Mouse (Mus musculus) kidney, postnatal 0 days (tissue): ENCODE data around the gene Oas3. TPM values are rescaled to one million over a fixed set of nuclear protein-coding genes. Genes with fewer than 3 reads are reported as not detected.

Experiments
- ATAC-seq: fragments of 200-750 bp; cut with Nextera tagmentation; replicated peaks from 2 replicates; pipeline ENCODE4 v1.8.0; 2017; ENCODE audit warnings: low read depth, moderate number of reproducible peaks, moderate TSS enrichment, moderate library complexity; ENCODE audit not compliant: low FRiP score
- DNase-seq: peaks from one replicate; pipeline ENCODE4 v3.0.0-alpha.2; 2016; ENCODE audit warnings: low spot score
- H3K27ac ChIP-seq: fragments of 300-500 bp; sonication (generic); 2 replicates; pipeline ENCODE4 v1.5.1; 2014; ENCODE audit warnings: mild to moderate bottlenecking
- H3K27me3 ChIP-seq: fragments of 300-500 bp; sonication (generic); 2 replicates; pipeline ENCODE4 v1.6.1; 2014; ENCODE audit warnings: low read length, mixed read lengths; ENCODE audit not compliant: insufficient read depth
- H3K36me3 ChIP-seq: fragments of 300-500 bp; sonication (generic); 2 replicates; pipeline ENCODE4 v1.6.1; 2014; ENCODE audit warnings: low read length, mixed read lengths; ENCODE audit not compliant: insufficient read depth
- H3K4me1 ChIP-seq: fragments of 300-500 bp; sonication (generic); replicated peaks from 2 replicates; pipeline ENCODE4 v1.6.1; 2014; ENCODE audit warnings: antibody characterized with exemption, low read length, mixed read lengths; ENCODE audit not compliant: insufficient read depth
- H3K4me2 ChIP-seq: fragments of 300-500 bp; sonication (generic); 2 replicates; pipeline ENCODE4 v1.6.1; 2014; ENCODE audit warnings: mild to moderate bottlenecking, low read length, moderate library complexity, mixed read lengths
- H3K4me3 ChIP-seq: fragments of 300-500 bp; sonication (generic); replicated peaks from 2 replicates; pipeline ENCODE4 v1.5.1; 2014; ENCODE audit warnings: low read depth, low read length
- H3K9ac ChIP-seq: fragments of 300-500 bp; sonication (generic); 2 replicates; pipeline ENCODE4 v1.6.1; 2014; ENCODE audit warnings: low read depth, low read length
- H3K9me3 ChIP-seq: fragments of 300-500 bp; sonication (generic); replicated peaks from 2 replicates; pipeline ENCODE4 v1.6.1; 2016; ENCODE audit warnings: low read length, inconsistent platforms, mixed read lengths
- CTCF ChIP-seq: IDR thresholded peaks from 2 replicates; pipeline ENCODE4 v1.5.1; 2016; ENCODE audit warnings: antibody characterized with exemption, low read depth, mild to moderate bottlenecking, moderate library complexity
- WGBS: fragments of 180-500 bp; shearing (Covaris S2); extraction: QIAGEN DNeasy Blood & Tissue Kit; methylation state at CpG from one replicate; pipeline ENCODE4 v1.1.7; 2014; 5-methylcytosine and 5-hydroxymethylcytosine counted together
- polyA plus RNA-seq: library from polyadenylated mRNA; unstranded; fragments of >200 nt; fragmentation: Nextera tagmentation; extraction: Ambion mirVana; gene quantifications from 2 replicates; pipeline ENCODE4 v1.2.1, GENCODE M21; 2015

Gene Oas3
- polyA plus RNA-seq, result 0.13 and 0.21 TPM in 2 replicates

DNA sequence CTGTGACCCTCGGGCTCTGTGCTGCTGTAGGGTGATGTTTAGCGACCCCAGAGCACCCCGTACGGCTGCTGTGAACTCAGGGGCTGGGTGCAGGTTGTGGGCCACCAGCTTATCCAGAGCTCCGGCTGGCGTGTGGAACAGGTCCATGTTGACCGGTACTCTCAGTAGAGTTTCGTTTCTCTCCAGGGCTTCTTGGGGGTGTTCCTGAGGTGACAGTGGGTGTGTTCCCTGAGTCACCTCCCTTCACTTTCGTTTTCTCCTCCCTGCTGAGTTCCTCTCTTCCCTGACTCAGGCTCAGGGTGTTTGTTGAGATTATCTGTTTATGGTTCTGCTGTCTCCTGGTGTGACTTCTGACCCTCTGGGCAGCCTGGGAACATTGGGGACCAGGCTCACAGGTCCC lies at the start of gene Oas3:
Gene Oas3, minus strand, starts transcription at position 184 of the 400 bp plus-strand sequence.
- Histone ChIP-seq H3K9ac (no peak within 1 kb of the TSS), H3K4me2 (no peak within 1 kb of the TSS), H3K4me1 (no peaks in the 10 kb centered on the region), H3K27ac (no peak within 1 kb of the TSS), H3K9me3 (no peaks in the 10 kb centered on the region), H3K36me3 (no peaks in the 10 kb centered on the region), H3K4me3 (no peak within 1 kb of the TSS), H3K27me3 (no peaks in the 10 kb centered on the region)
- no peak for TF ChIP-seq CTCF
- WGBS, result 76% methylated on average over 9 of the region's 9 CpGs
- DNase-seq, result no peak
- ATAC-seq, result no peak

DNA sequence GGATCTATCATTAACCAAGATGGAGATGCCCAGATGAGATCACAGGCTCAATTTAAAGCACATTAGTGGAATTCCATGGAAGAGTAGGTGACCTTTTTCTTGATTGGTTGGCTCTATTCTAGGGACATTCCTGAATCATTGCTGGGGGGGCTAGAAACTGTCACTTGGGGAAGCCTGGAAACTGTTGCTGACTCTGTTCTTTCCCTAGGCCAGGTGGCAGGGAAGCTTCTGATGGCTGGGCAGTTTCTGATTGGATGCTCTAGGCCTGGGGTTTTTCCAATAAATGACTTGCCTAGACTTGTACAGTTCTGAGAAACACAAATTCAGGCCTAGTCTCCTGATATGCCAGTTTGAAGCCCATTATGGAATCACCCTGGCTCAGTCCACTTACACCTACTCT lies 41.5 kb upstream of the Oas3 start:
- no peak for ATAC-seq
- no peak overlapping the region for H3K4me2 ChIP-seq
- TF ChIP-seq CTCF, result no peak
- H3K27ac ChIP-seq, result no peak overlapping the region
- no peaks in the 10 kb centered on the region for H3K4me1 ChIP-seq
- no peak overlapping the region for H3K4me3 ChIP-seq
- no peak overlapping the region for H3K9ac ChIP-seq
- H3K27me3 ChIP-seq, result no peaks in the 10 kb centered on the region
- H3K9me3 ChIP-seq, result no peaks in the 10 kb centered on the region
- no peak for DNase-seq
- H3K36me3 ChIP-seq, result 0 out of 2 replicates have a peak, but pooled peaks cover 7% of the 10 kb centered on the region

DNA sequence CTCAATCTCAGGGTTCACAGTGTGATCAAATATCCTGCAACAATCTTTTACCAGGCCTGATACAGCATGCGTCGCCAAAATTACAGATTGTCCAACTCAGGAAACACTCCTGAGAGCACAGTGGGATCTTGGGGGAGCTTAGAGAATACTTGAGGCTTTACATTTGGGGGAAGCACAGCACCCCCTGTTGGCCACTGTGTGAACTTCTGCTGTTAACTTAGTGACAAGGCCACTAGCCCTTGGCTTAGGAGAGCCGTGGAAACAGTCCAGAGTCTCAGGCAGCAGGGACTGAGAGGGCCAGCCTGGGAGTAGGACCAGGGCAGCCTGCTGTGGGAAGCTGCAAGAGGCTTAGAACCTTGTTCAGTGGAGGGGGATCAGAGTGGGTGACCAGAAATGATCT lies 38.5 kb upstream of the Oas3 start:
- 62% methylated on average over 3 of the region's 3 CpGs for WGBS
- H3K4me2 ChIP-seq, result no peak overlapping the region
- DNase-seq (no peak), ATAC-seq (no peak)
- 0 out of 2 replicates have a peak, but pooled peaks cover 6% of the 10 kb centered on the region for H3K4me1 ChIP-seq
- TF ChIP-seq CTCF, result peak; percentile 50
- H3K9me3 ChIP-seq, result no peaks in the 10 kb centered on the region
- H3K9ac ChIP-seq, result no peak overlapping the region
- 0 out of 2 replicates have a peak, but pooled peaks cover 7% of the 10 kb centered on the region for H3K36me3 ChIP-seq
- H3K27ac ChIP-seq, result no peak overlapping the region
- H3K27me3 ChIP-seq, result no peaks in the 10 kb centered on the region
- H3K4me3 ChIP-seq, result no peak overlapping the region

DNA sequence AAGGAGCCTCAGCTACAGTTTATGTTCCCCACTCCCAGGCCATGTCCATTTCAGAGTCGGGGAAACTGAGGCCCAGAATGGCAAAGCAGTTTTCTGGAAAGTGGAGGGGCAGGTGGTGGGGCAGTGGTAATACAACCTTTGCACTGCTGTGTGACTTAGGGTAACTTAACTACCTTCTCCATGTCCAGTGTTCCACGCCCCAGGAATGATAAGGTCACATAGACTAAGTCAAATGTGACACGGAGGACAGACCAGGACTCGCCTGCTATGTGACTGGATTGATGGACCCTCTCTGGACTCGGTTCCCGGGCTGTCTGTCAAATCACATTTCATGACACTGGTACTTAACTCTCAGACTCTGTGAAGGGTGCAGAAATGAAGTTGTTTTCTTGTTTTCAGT lies 35.6 kb upstream of the Oas3 start:
- Histone ChIP-seq H3K27ac (no peak overlapping the region), H3K9ac (peak overlapping the region; percentile 57), H3K4me3 (peak overlapping the region; percentile 47), H3K4me2 (peak overlapping the region; percentile 67), H3K9me3 (no peaks in the 10 kb centered on the region), H3K36me3 (0 out of 2 replicates have a peak, but pooled peaks cover 3% of the 10 kb centered on the region), H3K27me3 (no peaks in the 10 kb centered on the region), H3K4me1 (0 out of 2 replicates have a peak, but pooled peaks cover 6% of the 10 kb centered on the region)
- WGBS, result 74% methylated on average over 6 of the region's 6 CpGs
- ATAC-seq (no peak), DNase-seq (no peak)
- no peak for TF ChIP-seq CTCF

DNA sequence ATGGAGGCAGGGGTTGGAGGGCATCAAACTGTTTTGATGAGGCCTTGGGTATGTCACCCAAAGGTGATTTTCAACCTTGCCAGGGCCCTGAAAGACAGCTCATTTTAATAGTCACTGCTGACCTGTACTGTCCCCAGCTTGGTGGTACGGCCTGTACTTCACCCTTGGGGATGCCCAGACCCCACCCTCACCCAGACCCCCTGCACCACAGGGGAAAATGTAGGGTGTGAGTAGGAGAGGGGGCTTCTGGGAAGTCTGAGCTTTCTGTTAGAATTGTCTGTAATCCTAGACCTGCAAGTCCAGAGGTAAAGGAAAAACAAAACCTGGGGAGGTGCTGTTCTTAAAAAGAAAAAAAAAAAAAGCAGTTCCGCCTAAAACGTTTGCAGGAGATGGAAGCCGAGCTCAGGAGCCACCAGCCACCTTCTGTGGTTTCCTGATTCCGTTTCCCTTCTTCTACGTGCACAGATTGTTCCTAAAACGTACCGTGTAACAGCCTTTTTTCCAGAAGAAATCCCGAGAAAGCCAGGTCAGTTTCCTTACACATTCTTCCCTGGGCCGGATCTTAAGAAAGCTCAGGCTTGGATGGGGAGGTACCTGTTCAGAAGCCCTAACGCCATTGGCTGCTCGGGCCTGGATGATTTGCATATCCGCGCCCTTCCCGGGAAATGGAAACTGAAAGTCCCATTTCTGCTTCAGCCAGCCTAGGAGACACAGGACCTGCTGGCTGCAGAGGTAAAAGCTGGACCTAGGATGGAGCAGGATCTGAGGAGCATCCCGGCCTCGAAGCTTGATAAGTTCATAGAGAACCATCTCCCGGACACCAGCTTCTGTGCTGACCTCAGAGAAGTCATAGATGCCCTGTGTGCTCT lies 34.7 kb upstream of the Oas3 start, which contains the start of gene Oas1c:
Gene Oas1c, minus strand, starts transcription at position 564 of the 869 bp plus-strand sequence.
- Histone ChIP-seq H3K4me2 (peak within 1 kb of the TSS; percentile 67), H3K4me1 (0 out of 2 replicates have a peak, but pooled peaks cover 6% of the 10 kb centered on the region), H3K9me3 (no peaks in the 10 kb centered on the region), H3K4me3 (peak within 1 kb of the TSS; percentile 47), H3K27me3 (no peaks in the 10 kb centered on the region), H3K36me3 (0 out of 2 replicates have a peak, but pooled peaks cover 3% of the 10 kb centered on the region), H3K9ac (peak within 1 kb of the TSS; percentile 57), H3K27ac (peak within 1 kb of the TSS; percentile 87)
- ATAC-seq, result peak; percentile 90
- no peak for TF ChIP-seq CTCF
- DNase-seq, result peak; percentile 97
- 3% methylated on average over 18 of the region's 18 CpGs for WGBS

DNA sequence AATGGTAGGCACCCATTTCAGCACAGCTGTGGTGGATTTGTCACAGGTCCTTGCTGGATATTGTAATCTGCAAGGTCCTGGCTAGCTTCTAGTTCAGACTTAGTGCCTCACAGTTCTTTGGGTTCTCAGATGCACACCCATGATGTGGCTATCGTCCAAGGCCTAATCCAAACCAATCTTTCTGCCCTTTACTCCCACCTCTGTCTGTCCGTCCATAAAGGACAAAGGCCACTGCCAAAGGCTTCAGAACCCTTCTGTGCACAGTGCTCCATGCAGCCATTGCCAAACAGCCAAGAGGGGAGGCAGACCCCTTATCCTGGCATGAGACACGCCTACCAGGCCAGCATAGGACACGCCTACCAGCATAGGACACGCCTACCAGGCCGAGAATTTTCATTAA lies 31.7 kb upstream of the Oas3 start:
- Histone ChIP-seq H3K9ac (no peak overlapping the region), H3K4me1 (0 out of 2 replicates have a peak, but pooled peaks cover 6% of the 10 kb centered on the region), H3K4me3 (no peak overlapping the region), H3K36me3 (no peaks in the 10 kb centered on the region), H3K4me2 (no peak overlapping the region), H3K27ac (no peak overlapping the region), H3K9me3 (no peaks in the 10 kb centered on the region), H3K27me3 (no peaks in the 10 kb centered on the region)
- DNase-seq (no peak), ATAC-seq (no peak)
- WGBS, result 40% methylated on average over 6 of the region's 6 CpGs
- no peak for TF ChIP-seq CTCF
